Mouse (Mus musculus): Measurements from ENCODE around the gene Tfeb. TPM values are rescaled to one million over a fixed set of nuclear protein-coding genes. Genes with fewer than 3 reads are reported as not detected.

The Tfeb gene
- total and polyA plus RNA-seq, 3 experiments = 29.1 to 49.3 (median 39.9) TPM

GRCm38 (mm10) chr17:47792098-47792863 lies 55.5 kb downstream of the Tfeb start:
- H3K9me3 ChIP-seq (replicated peaks; ENCODE audit: low read length) = no peaks in the 10 kb centered on the region
- in situ Hi-C loops (cut with MboI; ENCODE audit: low pct_ligation_motif_present, low pct_unique_long_range_greater_than_20kb, low sequenced_read_pairs) = loop anchor here (10.0 kb wide), 2 partner anchors 73 to 253 kb away; no protein-coding TSS in a partner anchor
- dilution Hi-C loops (cut with MboI; ENCODE audit: extremely low pct_ligation_motif_present, extremely low pct_unique_long_range_greater_than_20kb, low sequenced_read_pairs) = no loop called here
- TF ChIP-seq NELFE (IDR thresholded peaks at IDR 0.05; ENCODE audit: low read depth, low read length) (no peak), JUND (conservative IDR thresholded peaks at IDR 0.05; ENCODE audit: low read depth, low read length) (no peak), USF2 (conservative IDR thresholded peaks at IDR 0.05; ENCODE audit: low read depth, low read length) (no peak), USF1 (IDR thresholded peaks at IDR 0.05; ENCODE audit: low read depth, low read length) (no peak), MAZ (IDR thresholded peaks at IDR 0.05; ENCODE audit: low read depth, low read length) (no peak), MAX (IDR thresholded peaks at IDR 0.05; ENCODE audit: low read length) (peak; percentile 73), ZMIZ1 (IDR thresholded peaks at IDR 0.05; ENCODE audit: low read depth, low read length) (no peak), POLR2AphosphoS2 (IDR thresholded peaks at IDR 0.05; ENCODE audit: low read depth, low read length) (no peak), BHLHE40 (IDR thresholded peaks at IDR 0.05; ENCODE audit: low read depth, low read length) (no peak), CHD1 (IDR thresholded peaks at IDR 0.05; ENCODE audit: low read depth, low read length) (no peak), RAD21 (IDR thresholded peaks at IDR 0.05; ENCODE audit: low read depth, low read length) (peak; percentile 69), SIN3A (IDR thresholded peaks at IDR 0.05; ENCODE audit: low read length) (no peak; the same call in 1 of the 2 replicates), EP300 (IDR thresholded peaks at IDR 0.05; ENCODE audit: low read length) (no peak), GABPA (IDR thresholded peaks at IDR 0.05; ENCODE audit: insufficient replicate concordance, low read depth, low read length) (no peak), UBTF (IDR thresholded peaks at IDR 0.05; ENCODE audit: low read depth, low read length) (no peak), MXI1 (IDR thresholded peaks at IDR 0.05; ENCODE audit: low read depth, low read length) (no peak; the same call in 1 of the 2 replicates), MYC (IDR thresholded peaks at IDR 0.05; ENCODE audit: low read depth, low read length) (no peak), RCOR1 (conservative IDR thresholded peaks at IDR 0.05; ENCODE audit: low read depth, low read length) (no peak), MAFK (IDR thresholded peaks at IDR 0.05; ENCODE audit: insufficient replicate concordance, low read length) (no peak), ZC3H11A (IDR thresholded peaks at IDR 0.05; ENCODE audit: low read depth, low read length) (no peak), KAT2A (IDR thresholded peaks at IDR 0.05; ENCODE audit: insufficient replicate concordance, low read length) (no peak), E2F4 (IDR thresholded peaks at IDR 0.05; ENCODE audit: insufficient replicate concordance, low read depth, low read length) (no peak), ELF1 (IDR thresholded peaks at IDR 0.05; ENCODE audit: low read depth, low read length) (no peak), SMC3 (IDR thresholded peaks at IDR 0.05; ENCODE audit: low read depth, low read length) (peak; percentile 72), TBP (conservative IDR thresholded peaks at IDR 0.05; ENCODE audit: low read depth, low read length) (no peak), ZKSCAN1 (IDR thresholded peaks at IDR 0.05; ENCODE audit: borderline replicate concordance, low read depth, low read length) (no peak), ZNF384 (IDR thresholded peaks at IDR 0.05; ENCODE audit: low read depth, low read length) (no peak), NRF1 (IDR thresholded peaks at IDR 0.05; ENCODE audit: low read depth, low read length) (no peak), MEF2A (IDR thresholded peaks at IDR 0.05; ENCODE audit: borderline replicate concordance, low read depth, low read length) (no peak), ETS1 (conservative IDR thresholded peaks at IDR 0.05; ENCODE audit: low read depth, low read length) (no peak), HCFC1 (IDR thresholded peaks at IDR 0.05; ENCODE audit: low read depth, low read length) (no peak), TCF12 (IDR thresholded peaks at IDR 0.05; ENCODE audit: low read depth, low read length) (peak; percentile 23; the same call in 1 of the 2 replicates), JUN (IDR thresholded peaks at IDR 0.05; ENCODE audit: insufficient read depth, low read depth, low read length) (no peak), CHD2 (IDR thresholded peaks at IDR 0.05; ENCODE audit: low read length) (no peak), IRF4 (IDR thresholded peaks at IDR 0.05; ENCODE audit: low read depth, low read length) (0 out of 2 replicates have a peak, but pooled peaks have one; percentile 28), POLR2A (IDR thresholded peaks at IDR 0.05; ENCODE audit: low read depth, low read length) (no peak), CTCF (conservative IDR thresholded peaks at IDR 0.05 in 1 of 2, IDR thresholded peaks at IDR 0.05 in 1 of 2; ENCODE audit: low read depth in 2 of 2, low read length in 2 of 2) (peak; percentile 54 to 84), PAX5 (IDR thresholded peaks at IDR 0.05; ENCODE audit: low read length) (no peak)
- no peak overlapping the region for H3K27ac ChIP-seq (ENCODE audit: insufficient read depth, low read depth)
- no peaks in the 10 kb centered on the region for H3K27me3 ChIP-seq (replicated peaks)
- H3K9ac ChIP-seq (ENCODE audit: insufficient read depth, low read depth) = no peak overlapping the region
- no peak overlapping the region for H3K4me3 ChIP-seq (replicated peaks in 1 of 3; ENCODE audit: low read depth in 2 of 3, low read length in 2 of 3, poor library complexity in 1 of 3)
- peak; percentile 69 for DNase-seq (ENCODE audit: extremely low read depth)
- H3K4me2 ChIP-seq (ENCODE audit: insufficient read depth, low read depth, poor library complexity, severe bottlenecking) = no peak overlapping the region
- peaks cover 2 to 42% of the 10 kb centered on the region in 2 experiments; a peak in 3 of 4 replicates for H3K4me1 ChIP-seq (ENCODE audit: control insufficient read depth in 1 of 2, insufficient read depth in 2 of 2)
- H3K79me2 ChIP-seq (replicated peaks; ENCODE audit: control insufficient read depth, extremely low read depth, insufficient read depth, poor library complexity, severe bottlenecking) = no peaks in the 10 kb centered on the region
- peaks cover 37 to 58% of the 10 kb centered on the region in 2 experiments for H3K36me3 ChIP-seq (replicated peaks in 1 of 2; ENCODE audit: control insufficient read depth in 1 of 2, insufficient read depth in 1 of 2, low read length in 1 of 2)

All from CH12.LX (cell line).